Mouse (Mus musculus): ENCODE results near the gene Mast4. TPM values are rescaled to one million over a fixed set of nuclear protein-coding genes. Genes with fewer than 3 reads are reported as not detected.
A peak's percentile ranks its signal among the peaks of the same experiment; 100 is the strongest.

The Mast4 gene
- polyA plus RNA-seq, 1 experiment from 2014 or later = 14.6 TPM

DNA sequence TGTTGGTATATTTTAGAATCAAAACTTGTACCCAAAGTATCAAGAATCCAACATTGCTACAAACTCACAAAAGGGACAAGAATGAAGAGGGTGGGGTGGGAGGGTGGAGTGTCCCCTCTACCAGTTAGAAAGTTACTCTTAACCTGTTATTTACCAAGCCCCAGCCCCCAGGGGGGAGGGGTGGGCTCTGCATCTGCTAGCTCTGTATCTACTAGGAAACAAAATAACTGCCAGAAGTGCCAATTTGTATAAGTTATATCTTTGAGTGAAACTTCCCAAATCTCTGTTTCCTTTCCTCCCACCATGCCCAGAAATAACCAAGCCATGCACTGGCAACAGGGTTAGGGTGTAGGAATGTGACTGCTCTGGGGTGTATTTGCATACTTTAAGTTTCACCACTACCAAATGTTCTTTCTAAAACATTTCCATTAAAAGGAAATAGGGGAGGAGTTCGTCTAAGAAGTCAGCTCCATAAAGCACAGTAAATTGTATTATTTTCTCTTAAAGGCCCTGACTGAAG, 130.9 kb downstream of the Mast4 start:
- no peaks in the 10 kb centered on the region for H3K36me3 ChIP-seq
- H3K27me3 ChIP-seq = no peaks in the 10 kb centered on the region
- no peak overlapping the region for H3K9ac ChIP-seq (replicated peaks)
- ATAC-seq (replicated peaks) = no peak
- H3K9me3 ChIP-seq = no peaks in the 10 kb centered on the region
- no peaks in the 10 kb centered on the region for H3K4me1 ChIP-seq
- 50% methylated on average over 1 of the region's 1 CpGs for WGBS
- no peak overlapping the region for H3K4me3 ChIP-seq
- H3K27ac ChIP-seq (replicated peaks) = no peak overlapping the region
- H3K4me2 ChIP-seq (replicated peaks) = no peak overlapping the region

DNA sequence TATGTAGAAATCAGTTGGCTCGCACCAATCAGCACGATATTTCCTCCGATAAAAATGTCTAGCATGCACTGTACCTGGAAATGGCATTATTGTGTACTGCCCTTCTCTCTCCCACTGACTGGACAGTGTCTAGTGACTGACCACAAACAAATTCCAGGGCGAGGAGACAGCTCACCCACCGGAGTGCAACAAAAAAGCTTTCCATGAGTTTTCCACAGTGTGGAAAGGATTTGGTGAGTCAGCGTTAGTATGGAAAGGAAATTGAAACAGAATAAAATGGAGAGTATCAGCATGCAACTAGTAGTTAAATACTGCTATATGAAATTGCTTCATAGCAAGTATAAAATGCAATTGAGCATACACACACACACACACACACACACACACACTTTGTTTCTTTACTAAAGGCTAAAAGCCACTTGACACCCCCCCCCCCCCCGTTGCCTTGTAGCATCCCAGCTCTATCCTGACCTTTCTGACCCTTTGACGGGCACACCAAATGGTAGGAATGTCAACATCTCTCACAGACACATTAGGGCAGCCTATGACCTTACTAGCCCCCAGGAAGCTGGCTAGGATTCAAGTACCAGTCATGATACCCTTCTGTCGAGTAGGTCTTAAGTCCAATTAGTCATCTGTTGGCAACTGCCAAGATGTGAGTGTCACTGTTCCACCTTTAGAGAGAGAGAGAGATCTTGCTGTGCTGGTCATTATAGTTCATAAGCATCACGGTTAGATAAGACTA, 133.1 kb downstream of the Mast4 start:
- H3K4me3 ChIP-seq = no peak overlapping the region
- H3K4me2 ChIP-seq (replicated peaks) = no peak overlapping the region
- no peaks in the 10 kb centered on the region for H3K27me3 ChIP-seq
- 80% methylated on average over 10 of the region's 10 CpGs for WGBS
- H3K36me3 ChIP-seq = no peaks in the 10 kb centered on the region
- H3K4me1 ChIP-seq = no peaks in the 10 kb centered on the region
- no peak overlapping the region for H3K9ac ChIP-seq (replicated peaks)
- no peak overlapping the region for H3K27ac ChIP-seq (replicated peaks)
- H3K9me3 ChIP-seq = no peaks in the 10 kb centered on the region
- no peak for ATAC-seq (replicated peaks)

DNA sequence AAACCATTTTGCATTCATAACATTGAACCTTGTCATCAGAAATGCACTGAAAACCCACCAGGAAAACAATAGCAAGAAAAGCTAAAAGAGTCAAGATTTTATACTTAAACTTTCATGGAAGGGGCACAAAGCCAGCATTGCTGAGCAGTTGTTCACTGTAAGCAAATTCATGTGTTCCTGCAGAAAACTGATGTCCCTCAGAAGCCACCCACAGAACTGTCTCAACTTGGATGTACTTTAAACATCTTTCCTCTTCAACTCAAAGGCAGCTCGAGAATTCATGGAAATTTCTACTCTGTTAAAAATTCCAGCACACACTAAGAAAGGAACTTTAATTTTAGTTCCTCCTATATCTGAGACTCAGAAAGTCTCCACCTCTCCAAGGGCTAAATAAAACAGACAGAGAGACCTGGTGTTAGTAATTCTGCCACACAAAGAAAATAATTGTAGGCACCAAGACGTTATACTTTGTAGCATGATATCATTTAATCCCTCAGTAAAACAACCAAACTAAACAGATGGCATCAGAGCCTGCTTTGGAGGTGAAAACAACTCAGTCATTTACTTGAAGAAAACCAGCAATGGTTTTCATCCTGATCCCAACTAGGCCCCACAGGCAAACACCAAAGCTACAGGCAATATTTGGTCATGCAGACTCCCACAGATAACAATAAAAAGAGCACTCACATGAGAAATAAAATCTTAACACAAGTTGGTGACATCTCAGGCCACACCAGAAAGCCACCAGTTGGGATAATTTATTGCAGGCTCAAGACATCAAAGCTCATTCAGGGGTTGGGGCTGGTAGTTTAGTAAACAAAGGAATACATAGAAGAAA, 134.3 kb downstream of the Mast4 start:
- Histone ChIP-seq H3K27me3 (no peaks in the 10 kb centered on the region), H3K9me3 (no peaks in the 10 kb centered on the region), H3K36me3 (no peaks in the 10 kb centered on the region), H3K4me3 (no peak overlapping the region), H3K4me1 (no peaks in the 10 kb centered on the region), H3K9ac (replicated peaks) (no peak overlapping the region), H3K4me2 (replicated peaks) (no peak overlapping the region), H3K27ac (replicated peaks) (no peak overlapping the region)
- ATAC-seq (replicated peaks) = no peak
- WGBS = 48% methylated on average over 2 of the region's 2 CpGs

DNA sequence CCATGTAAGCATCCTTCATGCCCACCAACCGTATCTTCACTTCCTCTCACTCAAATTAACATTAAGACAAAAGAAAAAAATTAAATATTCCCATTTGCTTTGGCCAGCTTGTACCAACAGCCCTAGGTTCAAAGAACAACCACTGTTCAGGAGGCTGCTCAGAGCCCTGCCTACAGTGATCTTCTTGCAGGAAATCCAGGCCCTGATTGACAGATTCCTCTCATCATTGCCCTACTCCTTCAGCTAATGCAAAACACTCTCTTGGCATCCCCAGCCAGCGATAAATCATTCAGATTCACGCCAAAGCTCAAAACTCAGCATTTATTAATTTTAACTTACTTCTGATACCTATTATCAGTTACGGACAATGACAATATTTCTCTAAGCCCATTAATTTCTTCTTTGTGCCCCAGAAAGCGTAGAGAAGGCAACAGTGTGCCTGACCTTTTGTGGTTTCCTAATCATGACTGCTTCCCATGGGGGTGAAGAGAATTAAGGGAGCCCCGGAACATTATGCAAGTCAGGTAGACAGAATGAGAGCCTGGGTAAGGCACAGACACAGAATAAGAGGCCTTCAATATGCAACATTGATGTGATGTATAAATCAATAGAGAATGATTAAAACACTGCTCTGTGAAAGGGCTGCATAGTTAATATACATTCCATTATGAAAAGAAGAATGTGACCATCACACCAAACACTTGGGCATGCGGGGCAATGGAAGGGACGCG, 135.9 kb downstream of the Mast4 start:
- no peak for ATAC-seq (replicated peaks)
- WGBS = 82% methylated on average over 9 of the region's 9 CpGs
- Histone ChIP-seq H3K27me3 (no peaks in the 10 kb centered on the region), H3K4me3 (no peak overlapping the region), H3K4me1 (no peaks in the 10 kb centered on the region), H3K9me3 (no peaks in the 10 kb centered on the region), H3K27ac (replicated peaks) (no peak overlapping the region), H3K36me3 (no peaks in the 10 kb centered on the region), H3K9ac (replicated peaks) (no peak overlapping the region), H3K4me2 (replicated peaks) (no peak overlapping the region)

DNA sequence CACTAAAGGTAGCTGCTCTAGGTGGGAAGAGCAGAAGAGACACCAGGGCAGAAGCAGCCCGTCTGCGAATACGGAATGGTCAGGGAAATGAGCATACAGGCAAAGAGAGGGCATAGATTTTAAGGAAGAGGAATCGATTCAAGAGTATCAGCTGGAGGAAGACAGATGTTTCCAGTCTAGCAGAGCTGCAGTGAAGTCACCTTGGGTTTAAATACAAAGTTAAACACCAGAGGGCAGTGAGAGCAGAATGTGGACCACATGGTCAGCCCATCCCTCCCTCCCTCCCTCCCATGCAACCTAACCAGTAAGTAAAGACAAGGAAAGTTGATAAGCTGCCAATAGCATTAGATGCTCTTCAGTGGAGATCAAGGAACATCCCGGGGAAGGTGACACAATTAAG, 138.0 kb downstream of the Mast4 start:
- 78% methylated on average over 5 of the region's 5 CpGs for WGBS
- no peak overlapping the region for H3K4me3 ChIP-seq
- no peak overlapping the region for H3K4me2 ChIP-seq (replicated peaks)
- H3K36me3 ChIP-seq = no peaks in the 10 kb centered on the region
- H3K4me1 ChIP-seq = no peaks in the 10 kb centered on the region
- no peaks in the 10 kb centered on the region for H3K9me3 ChIP-seq
- H3K9ac ChIP-seq (replicated peaks) = no peak overlapping the region
- H3K27ac ChIP-seq (replicated peaks) = no peak overlapping the region
- no peaks in the 10 kb centered on the region for H3K27me3 ChIP-seq
- ATAC-seq (replicated peaks) = no peak

DNA sequence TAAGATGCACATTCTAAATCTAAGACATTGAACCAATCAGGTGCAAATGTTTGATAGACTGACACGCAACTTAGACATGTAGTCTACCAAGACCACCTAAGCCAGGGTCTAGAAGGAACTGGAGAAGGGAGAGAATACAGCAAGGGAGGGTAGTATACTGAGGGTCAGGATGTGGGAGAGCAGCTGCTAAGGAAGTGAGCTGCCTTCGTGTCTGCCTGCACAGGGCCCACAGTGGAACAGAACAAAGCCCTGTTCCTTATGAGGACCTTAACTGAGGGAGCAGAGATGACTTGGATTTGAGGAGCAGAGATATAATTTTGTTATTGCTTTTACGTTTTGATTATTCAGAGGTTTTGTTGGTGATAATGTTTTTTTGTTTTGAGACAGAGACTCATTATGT, 138.4 kb downstream of the Mast4 start:
- Histone ChIP-seq H3K27ac (replicated peaks) (no peak overlapping the region), H3K4me3 (no peak overlapping the region), H3K9me3 (no peaks in the 10 kb centered on the region), H3K36me3 (no peaks in the 10 kb centered on the region), H3K27me3 (no peaks in the 10 kb centered on the region), H3K4me2 (replicated peaks) (no peak overlapping the region), H3K4me1 (no peaks in the 10 kb centered on the region), H3K9ac (replicated peaks) (no peak overlapping the region)
- no peak for ATAC-seq (replicated peaks)
- 83% methylated on average over 3 of the region's 3 CpGs for WGBS

DNA sequence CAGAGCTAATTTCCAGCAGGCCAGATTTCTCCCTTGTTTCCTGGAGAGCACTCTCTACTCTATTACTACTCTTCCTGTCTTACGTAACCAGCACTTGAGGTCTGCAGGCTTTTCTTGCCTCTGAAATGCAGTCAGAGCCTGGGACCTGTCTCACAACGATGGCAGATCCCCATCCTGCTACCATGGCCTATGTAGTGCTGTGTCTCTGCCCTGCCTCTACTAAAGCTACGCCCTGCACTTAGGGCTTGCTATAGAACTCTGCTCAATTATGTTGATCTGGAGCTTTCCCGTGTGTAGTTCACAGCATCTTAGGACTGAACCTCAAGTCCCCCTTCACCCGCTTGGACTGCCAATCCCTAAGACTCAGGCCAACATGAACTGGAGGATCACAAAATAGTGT, 150.7 kb downstream of the Mast4 start:
- no peak overlapping the region for H3K9ac ChIP-seq (replicated peaks)
- no peaks in the 10 kb centered on the region for H3K27me3 ChIP-seq
- H3K27ac ChIP-seq (replicated peaks) = no peak overlapping the region
- no peaks in the 10 kb centered on the region for H3K4me1 ChIP-seq
- no peak for ATAC-seq (replicated peaks)
- H3K4me2 ChIP-seq (replicated peaks) = no peak overlapping the region
- no peaks in the 10 kb centered on the region for H3K9me3 ChIP-seq
- H3K4me3 ChIP-seq = no peak overlapping the region
- WGBS = 84% methylated on average over 5 of the region's 5 CpGs
- H3K36me3 ChIP-seq = no peaks in the 10 kb centered on the region

DNA sequence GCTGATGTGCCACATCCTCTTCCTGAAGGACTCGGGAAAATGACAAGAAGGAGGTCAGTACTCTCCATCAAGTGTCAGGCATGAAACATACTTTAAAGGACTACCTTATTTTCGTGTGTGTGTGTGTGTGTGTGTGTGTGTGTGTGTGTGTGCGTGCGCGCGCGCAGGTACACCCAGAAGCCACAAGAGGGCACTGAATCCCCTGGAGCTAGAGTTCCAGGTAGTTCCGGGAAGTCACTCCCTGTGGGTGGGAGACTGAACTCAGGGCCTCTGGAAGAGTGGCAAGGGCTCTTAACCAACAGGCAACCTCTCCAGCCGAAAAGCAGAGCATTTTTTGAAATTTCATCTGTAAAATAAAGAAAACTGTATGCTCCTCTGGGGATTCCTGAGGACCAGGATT, 152.5 kb downstream of the Mast4 start:
- no peak overlapping the region for H3K27ac ChIP-seq (replicated peaks)
- H3K27me3 ChIP-seq = no peaks in the 10 kb centered on the region
- no peaks in the 10 kb centered on the region for H3K9me3 ChIP-seq
- H3K4me1 ChIP-seq = no peaks in the 10 kb centered on the region
- H3K4me3 ChIP-seq = no peak overlapping the region
- WGBS = 96% methylated on average over 9 of the region's 9 CpGs
- H3K4me2 ChIP-seq (replicated peaks) = no peak overlapping the region
- no peak for ATAC-seq (replicated peaks)
- no peak overlapping the region for H3K9ac ChIP-seq (replicated peaks)
- no peaks in the 10 kb centered on the region for H3K36me3 ChIP-seq

DNA sequence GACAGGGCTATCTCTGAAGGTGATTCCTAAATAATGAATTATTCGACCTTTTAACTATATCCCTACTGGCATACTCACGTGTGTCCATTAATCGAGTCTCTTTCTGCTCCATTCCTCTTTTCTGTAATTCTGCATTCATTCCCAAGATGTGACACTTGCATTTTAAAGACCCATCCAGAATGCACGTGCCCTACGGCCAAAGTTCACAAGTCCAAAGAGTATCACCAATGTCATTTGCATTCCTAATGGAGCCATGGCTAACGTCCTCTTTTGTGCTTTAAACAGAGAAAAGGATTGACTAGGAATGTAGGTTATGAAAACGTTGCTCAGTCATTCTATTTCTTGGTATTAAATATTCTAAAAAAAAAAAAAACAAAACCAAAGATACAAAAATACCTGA, 157.4 kb downstream of the Mast4 start:
- H3K9me3 ChIP-seq = no peaks in the 10 kb centered on the region
- no peak for ATAC-seq (replicated peaks)
- no peak overlapping the region for H3K9ac ChIP-seq (replicated peaks)
- no peak overlapping the region for H3K27ac ChIP-seq (replicated peaks)
- H3K4me3 ChIP-seq = no peak overlapping the region
- H3K36me3 ChIP-seq = no peaks in the 10 kb centered on the region
- no peak overlapping the region for H3K4me2 ChIP-seq (replicated peaks)
- peaks cover 5% of the 10 kb centered on the region; the same call in 1 of the 2 replicates for H3K4me1 ChIP-seq
- WGBS = 66% methylated on average over 7 of the region's 7 CpGs
- no peaks in the 10 kb centered on the region for H3K27me3 ChIP-seq

DNA sequence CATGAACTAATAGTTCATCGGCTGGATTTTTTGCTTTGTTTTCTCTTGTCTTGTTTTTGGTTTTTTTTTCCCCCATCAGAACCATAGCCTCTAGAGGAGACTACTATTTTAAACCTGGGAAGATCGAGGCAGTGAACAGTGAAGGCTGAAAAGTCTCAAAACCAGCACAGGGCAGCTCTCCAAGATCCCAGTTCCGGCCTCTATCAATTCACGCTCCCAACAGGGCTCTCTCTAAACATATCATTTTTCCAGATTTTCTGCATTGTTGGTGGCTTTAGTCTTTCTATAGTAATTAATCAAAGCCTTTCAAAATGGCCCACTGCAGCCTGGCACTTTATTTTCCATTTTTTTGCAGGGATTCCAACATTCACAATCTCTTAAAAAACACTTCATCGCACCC, 159.9 kb downstream of the Mast4 start:
- no peak for ATAC-seq (replicated peaks)
- 78% methylated on average over 5 of the region's 5 CpGs for WGBS
- H3K4me2 ChIP-seq (replicated peaks) = no peak overlapping the region

DNA sequence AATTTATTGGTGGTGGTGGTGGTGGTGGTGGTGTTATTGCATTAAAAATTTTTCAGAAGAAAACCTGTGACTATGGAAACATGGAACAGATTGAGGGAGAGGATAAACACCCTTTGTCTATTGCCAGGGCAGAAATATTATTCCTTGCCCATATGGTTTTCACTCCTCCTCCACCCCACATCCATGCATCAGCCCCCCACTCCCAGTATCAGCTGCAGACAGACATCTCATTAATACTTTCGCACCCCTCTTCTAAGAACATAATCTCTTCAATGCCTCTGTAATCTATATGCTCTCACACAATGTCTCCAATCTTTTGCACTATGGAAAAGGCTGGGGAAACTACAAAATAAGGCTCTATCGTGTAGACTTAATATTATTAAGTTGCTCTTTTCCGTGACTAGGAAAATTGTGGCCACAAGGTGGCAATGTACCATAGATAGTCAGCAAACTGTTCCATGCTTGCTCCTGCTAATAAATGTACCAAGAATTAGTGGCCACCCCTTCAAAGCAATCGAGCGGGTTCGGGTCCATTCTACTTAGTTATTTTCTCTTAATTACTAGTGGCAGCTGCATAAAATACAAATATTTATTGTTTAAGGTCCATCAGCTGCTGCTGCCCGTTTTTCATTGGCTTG, 160.6 kb downstream of the Mast4 start:
- no peaks in the 10 kb centered on the region for H3K9me3 ChIP-seq
- peaks cover 5% of the 10 kb centered on the region; the same call in 1 of the 2 replicates for H3K4me1 ChIP-seq
- 17% methylated on average over 7 of the region's 7 CpGs for WGBS
- no peak overlapping the region for H3K27ac ChIP-seq (replicated peaks)
- no peak overlapping the region for H3K9ac ChIP-seq (replicated peaks)
- no peaks in the 10 kb centered on the region for H3K36me3 ChIP-seq
- peak; percentile 74 for ATAC-seq (replicated peaks)
- H3K4me2 ChIP-seq (replicated peaks) = no peak overlapping the region
- H3K27me3 ChIP-seq = no peaks in the 10 kb centered on the region
- H3K4me3 ChIP-seq = no peak overlapping the region

More for the DNA sequence above, 159.9 kb downstream of the Mast4 start:
- no peak overlapping the region for H3K4me3 ChIP-seq
- no peaks in the 10 kb centered on the region for H3K9me3 ChIP-seq
- no peaks in the 10 kb centered on the region for H3K36me3 ChIP-seq
- no peak overlapping the region for H3K9ac ChIP-seq (replicated peaks)
- H3K27me3 ChIP-seq = no peaks in the 10 kb centered on the region
- H3K4me1 ChIP-seq = peaks cover 5% of the 10 kb centered on the region; the same call in 1 of the 2 replicates
- H3K27ac ChIP-seq (replicated peaks) = no peak overlapping the region
